Mouse (Mus musculus) liver, embryonic 14.5 days (tissue): Measurements from ENCODE around the gene Gramd1a. TPM values are rescaled to one million over a fixed set of nuclear protein-coding genes. Genes with fewer than 3 reads are reported as not detected.

Source experiments
- ATAC-seq: fragments of 200-750 bp; cut with Nextera tagmentation; 2 replicates; pipeline ENCODE4 v1.8.0; 2017; ENCODE audit warnings: moderate number of reproducible peaks, mild to moderate bottlenecking, moderate library complexity; ENCODE audit not compliant: insufficient read depth
- DNase-seq, 3 experiments: peaks; one replicate each; pipeline ENCODE4 v3.0.0-alpha.2; 2012 to 2013; ENCODE audit warnings: low read depth in 3 of 3, low spot score in 3 of 3
- H3K27ac ChIP-seq: fragments of 300-500 bp; sonication (generic); 2 replicates; pipeline ENCODE4 v1.5.1; 2014; ENCODE audit warnings: moderate library complexity, mild to moderate bottlenecking, control low read depth, inconsistent platforms
- H3K27me3 ChIP-seq: fragments of 300-500 bp; sonication (generic); 2 replicates; pipeline ENCODE4 v1.6.1; 2014; ENCODE audit warnings: mild to moderate bottlenecking, low read length, moderate library complexity; ENCODE audit not compliant: control insufficient read depth, insufficient read depth
- H3K36me3 ChIP-seq: fragments of 300-500 bp; sonication (generic); replicated peaks from 2 replicates; pipeline ENCODE4 v1.6.1; 2014; ENCODE audit warnings: low read depth; ENCODE audit not compliant: control insufficient read depth, insufficient read depth
- H3K4me1 ChIP-seq, 2 experiments: fragments of 200-500 bp in 1 of 2; fragments of 300-500 bp in 1 of 2; sonication (generic) in 1 of 2; replicated peaks; 2 replicates each; pipeline ENCODE4 v1.6.1; 2012 to 2014; ENCODE audit warnings: antibody characterized with exemption in 1 of 2, inconsistent platforms in 1 of 2, low read length in 1 of 2; ENCODE audit not compliant: control insufficient read depth in 2 of 2, insufficient read depth in 2 of 2
- H3K4me2 ChIP-seq: fragments of 300-500 bp; sonication (generic); 2 replicates; pipeline ENCODE4 v1.6.1; 2014; ENCODE audit warnings: low read depth, mild to moderate bottlenecking, control low read depth, moderate library complexity
- H3K4me3 ChIP-seq, 2 experiments: fragments of 200-500 bp in 1 of 2; fragments of 300-500 bp in 1 of 2; sonication (generic) in 1 of 2; 2 replicates each; pipeline ENCODE4 v1.5.1; 2012 to 2014; ENCODE audit warnings: low read depth in 2 of 2, low read length in 2 of 2, mild to moderate bottlenecking in 2 of 2, control low read depth in 1 of 2, inconsistent platforms in 1 of 2, moderate library complexity in 1 of 2; ENCODE audit not compliant: insufficient read depth in 1 of 2
- H3K9ac ChIP-seq: fragments of 300-500 bp; sonication (generic); replicated peaks from 2 replicates; pipeline ENCODE4 v1.6.1; 2014; ENCODE audit warnings: mild to moderate bottlenecking, control low read depth, moderate library complexity
- H3K9me3 ChIP-seq: fragments of 300-500 bp; sonication (generic); 2 replicates; pipeline ENCODE4 v1.6.1; 2016; ENCODE audit warnings: low read length, mixed read lengths; ENCODE audit not compliant: control insufficient read depth
- CTCF ChIP-seq: IDR thresholded peaks from 2 replicates; pipeline ENCODE4 v1.5.1; 2016; ENCODE audit warnings: antibody characterized with exemption, low read depth, control low read depth
- EP300 ChIP-seq: IDR thresholded peaks from 2 replicates; pipeline ENCODE4 v1.6.1; 2016; ENCODE audit warnings: antibody characterized with exemption, low read depth
- WGBS: fragments of 180-500 bp; shearing (Covaris S2); extraction: QIAGEN DNeasy Blood & Tissue Kit; methylation state at CpG from one replicate; pipeline ENCODE4 v1.1.7; 2014; ENCODE audit not compliant: insufficient replicate concordance; 5-methylcytosine and 5-hydroxymethylcytosine counted together
- polyA plus RNA-seq, 2 experiments: library from polyadenylated mRNA; depleted of rRNA in 1 of 2; stranded (reverse) in 1 of 2; unstranded in 1 of 2; fragments of >200 nt; fragmentation: Nextera tagmentation in 1 of 2; extraction: Ambion mirVana in 1 of 2; gene quantifications; 2 replicates each; pipeline versions ENCODE4 v1.2.1 to v1.2.3; 2012 to 2014

The Gramd1a gene
- polyA plus RNA-seq, 2 experiments = 8.5 to 19.1 TPM

DNA sequence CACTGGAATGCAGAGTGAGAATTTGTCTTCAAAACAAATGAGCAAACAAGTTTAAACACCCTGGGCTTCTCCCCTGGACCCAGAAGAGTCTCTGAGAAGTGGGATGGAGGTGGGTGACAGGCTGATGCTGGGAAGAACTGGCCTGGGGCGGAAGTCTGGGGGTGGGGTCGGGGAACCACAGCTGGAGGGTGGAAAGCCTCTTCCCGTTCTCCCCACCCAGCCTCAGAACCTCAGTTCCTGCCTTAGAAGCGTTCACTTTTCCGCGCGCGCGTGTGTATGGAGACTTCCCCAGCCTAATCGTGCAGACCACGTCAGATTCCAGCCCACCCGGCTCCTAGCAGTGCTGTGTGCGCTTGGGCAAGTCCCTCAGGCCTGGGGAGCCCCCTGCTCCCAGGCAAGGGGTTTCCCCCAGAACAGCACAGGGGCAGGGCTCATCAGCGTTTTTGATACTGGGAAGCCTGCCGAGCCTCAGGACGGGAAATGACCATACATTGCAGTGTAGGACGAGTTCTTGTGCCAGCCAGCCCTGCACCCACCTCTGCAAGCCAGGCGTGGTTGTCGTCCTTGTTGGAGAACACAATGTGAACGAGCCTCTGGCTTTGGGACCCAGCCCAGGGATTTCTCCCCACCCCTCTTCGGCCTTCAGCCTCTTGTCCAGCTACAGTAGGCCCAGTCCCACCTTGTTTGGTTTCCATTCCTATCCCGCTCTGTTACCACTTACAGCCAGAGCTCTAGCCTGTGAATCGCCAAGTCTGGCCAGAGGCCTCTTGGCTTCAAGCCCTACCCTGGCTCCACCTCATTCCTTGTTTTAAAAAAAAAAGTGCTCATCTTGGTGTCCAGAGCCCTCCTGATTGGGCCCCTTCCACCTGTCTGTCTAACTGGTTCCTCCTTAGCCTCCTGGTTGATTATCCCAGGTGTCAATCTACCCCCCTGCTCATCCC lies 4.1 kb downstream of the Gramd1a start:
- no peaks in the 10 kb centered on the region for H3K36me3 ChIP-seq
- peaks cover 8 to 37% of the 10 kb centered on the region in 2 experiments for H3K4me1 ChIP-seq
- no peaks in the 10 kb centered on the region for H3K9me3 ChIP-seq
- ATAC-seq (peak; percentile 50), DNase-seq (no peak)
- TF ChIP-seq CTCF (no peak), EP300 (no peak)
- H3K4me2 ChIP-seq = peak overlapping the region; percentile 81
- WGBS = 15% methylated on average over 23 of the region's 23 CpGs
- no peaks in the 10 kb centered on the region for H3K27me3 ChIP-seq
- H3K4me3 ChIP-seq = peak overlapping the region; percentile 61 to 74
- H3K9ac ChIP-seq = peak overlapping the region; percentile 70
- peak overlapping the region; percentile 38 for H3K27ac ChIP-seq

DNA sequence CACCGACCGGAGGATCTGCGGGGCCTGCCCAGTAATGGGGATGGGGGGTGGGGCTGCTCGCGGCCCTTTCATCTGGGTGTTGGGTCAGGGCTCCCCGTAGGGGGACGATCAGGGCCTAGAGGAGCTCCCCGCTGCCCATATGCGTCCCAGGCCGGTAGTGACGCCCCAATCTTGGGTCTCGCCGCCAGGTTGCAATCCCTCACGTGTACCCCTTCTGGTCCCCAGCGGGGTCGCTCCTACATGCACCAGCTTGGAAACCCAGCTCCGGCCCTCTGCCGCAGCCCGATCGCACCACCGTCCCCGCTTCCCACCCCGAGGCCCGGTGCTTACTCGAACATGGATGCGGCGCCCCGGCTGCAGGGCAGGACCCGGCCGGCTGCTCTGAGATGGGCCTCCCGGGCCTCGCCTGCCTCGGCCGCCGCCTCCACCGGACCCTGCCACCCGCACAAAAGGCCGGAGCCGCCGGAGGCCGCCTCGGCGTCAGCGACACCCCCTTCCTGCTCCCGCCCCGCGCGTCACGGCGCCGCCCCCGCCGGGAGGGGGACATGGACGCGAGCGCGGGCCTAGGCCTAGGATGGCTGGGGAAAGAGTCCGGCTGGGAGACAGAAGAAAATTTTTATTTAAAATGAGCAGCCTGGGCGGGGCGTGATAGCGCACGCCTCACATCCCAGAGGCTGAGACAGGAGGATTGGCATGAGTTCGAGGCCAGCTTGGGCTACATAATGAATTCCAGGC lies 5.0 kb downstream of the Gramd1a start:
- Histone ChIP-seq H3K9me3 (no peaks in the 10 kb centered on the region), H3K36me3 (no peaks in the 10 kb centered on the region), H3K9ac (peak overlapping the region; percentile 70), H3K4me1 (peaks cover 8 to 32% of the 10 kb centered on the region in 2 experiments), H3K27me3 (no peaks in the 10 kb centered on the region), H3K27ac (no peak overlapping the region; the same call in none of the 2 replicates), H3K4me3 (peak overlapping the region; percentile 61 to 74), H3K4me2 (peak overlapping the region; percentile 81)
- WGBS = under 1% methylated on average over 60 of the region's 63 CpGs
- ATAC-seq = peak; percentile 80
- TF ChIP-seq CTCF (no peak), EP300 (no peak)
- DNase-seq = peak in 2 of 3 experiments; percentile 47 to 56

DNA sequence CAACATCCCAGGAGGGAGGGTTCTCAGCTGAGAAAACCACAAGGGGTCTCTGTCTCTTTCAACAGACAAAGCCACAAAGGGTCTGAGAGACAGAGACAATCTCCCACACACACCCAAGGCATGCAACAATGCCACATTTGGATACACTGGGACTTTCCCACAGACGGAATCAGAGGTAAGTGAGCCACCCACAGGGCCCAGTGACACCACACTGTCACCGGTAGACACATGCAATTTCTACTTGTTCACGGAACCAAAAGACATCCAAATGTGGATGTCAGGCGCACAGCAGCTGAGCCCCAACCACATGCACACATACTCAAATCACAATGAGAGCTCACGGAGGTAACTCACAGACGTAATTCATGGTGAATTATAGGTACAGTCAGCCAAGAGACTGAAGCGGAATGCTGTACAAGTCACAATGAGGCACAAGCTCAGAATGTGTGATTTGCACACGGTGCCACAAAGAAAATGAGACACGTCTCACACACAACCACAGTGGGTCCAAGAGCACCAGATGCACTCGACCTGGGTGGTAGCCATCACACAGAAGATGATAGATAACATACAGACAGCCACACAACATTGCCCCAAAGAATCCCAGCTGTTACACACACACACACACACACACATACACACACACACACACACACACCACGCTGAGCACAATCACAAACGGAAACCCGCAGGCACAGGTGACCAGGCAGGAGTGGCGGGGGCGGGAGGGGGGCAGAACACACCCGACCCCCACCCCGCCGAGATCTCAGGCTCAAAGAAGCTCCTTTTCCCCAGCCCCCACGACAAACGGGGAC lies 5.7 kb downstream of the Gramd1a start:
- Histone ChIP-seq H3K27ac (no peak overlapping the region), H3K4me1 (peaks cover 8 to 30% of the 10 kb centered on the region in 2 experiments), H3K27me3 (no peaks in the 10 kb centered on the region), H3K4me3 (peak overlapping the region; percentile 61 to 74), H3K4me2 (peak overlapping the region; percentile 81), H3K9ac (peak overlapping the region; percentile 70), H3K36me3 (no peaks in the 10 kb centered on the region), H3K9me3 (no peaks in the 10 kb centered on the region)
- DNase-seq = no peak
- no peak for ATAC-seq
- TF ChIP-seq EP300 (no peak), CTCF (no peak)
- WGBS = 4% methylated on average over 20 of the region's 20 CpGs

DNA sequence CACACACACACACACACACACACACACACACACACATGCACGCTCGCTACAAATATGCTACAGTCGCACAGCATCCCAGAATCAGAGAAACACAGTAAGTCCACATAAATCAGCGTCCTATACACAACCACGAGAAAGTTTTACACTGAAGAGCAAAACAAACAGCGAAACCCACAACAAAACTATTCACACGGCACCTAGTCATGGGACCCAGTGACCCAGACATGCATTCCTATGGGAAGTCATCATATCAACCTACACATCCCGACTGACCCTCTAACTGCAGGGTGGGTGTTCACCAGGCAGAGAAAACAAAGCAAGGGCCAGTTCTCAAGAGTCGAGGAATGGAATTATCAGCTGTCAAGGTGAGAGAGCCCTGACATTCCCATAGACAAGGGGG lies 6.4 kb downstream of the Gramd1a start:
- no peak overlapping the region for H3K27ac ChIP-seq
- no peak overlapping the region for H3K9ac ChIP-seq
- peaks cover 8 to 30% of the 10 kb centered on the region in 2 experiments for H3K4me1 ChIP-seq

More for the DNA sequence above, 6.4 kb downstream of the Gramd1a start:
- Histone ChIP-seq H3K9me3 (no peaks in the 10 kb centered on the region), H3K4me2 (peak overlapping the region; percentile 81), H3K27me3 (no peaks in the 10 kb centered on the region), H3K36me3 (no peaks in the 10 kb centered on the region), H3K4me3 (peak overlapping the region; percentile 61 to 74; a peak in 2 of 4 replicates)
- TF ChIP-seq CTCF = no peak
- no peak for TF ChIP-seq EP300
- DNase-seq = no peak
- WGBS = 22% methylated on average over 9 of the region's 9 CpGs
- no peak for ATAC-seq
